Mouse (Mus musculus) small intestine, adult 2 months (tissue): ENCODE measurements around the gene Mms19.

Experiments used
- CTCF ChIP-seq: fragments of 200-500 bp; IDR thresholded peaks from 2 replicates; pipeline ENCODE4 v1.5.1; 2012; ENCODE audit warnings: low read depth, mild to moderate bottlenecking, control low read depth, inconsistent platforms, low read length, moderate library complexity, mixed read lengths; ENCODE audit not compliant: insufficient replicate concordance, insufficient read length; ENCODE audit errors: extremely low read depth
- POLR2A ChIP-seq: fragments of 200-500 bp; IDR thresholded peaks from 2 replicates; pipeline ENCODE4 v1.6.1; 2012; ENCODE audit warnings: low read depth, mild to moderate bottlenecking, control low read depth, inconsistent platforms, low read length, moderate library complexity

- no peak for TF ChIP-seq CTCF
- no peak for TF ChIP-seq POLR2A
Measured at GRCm38 (mm10) chr19:41900495-41901090, 80.4 kb downstream of the Mms19 start.
